In the genomic region with DNA sequence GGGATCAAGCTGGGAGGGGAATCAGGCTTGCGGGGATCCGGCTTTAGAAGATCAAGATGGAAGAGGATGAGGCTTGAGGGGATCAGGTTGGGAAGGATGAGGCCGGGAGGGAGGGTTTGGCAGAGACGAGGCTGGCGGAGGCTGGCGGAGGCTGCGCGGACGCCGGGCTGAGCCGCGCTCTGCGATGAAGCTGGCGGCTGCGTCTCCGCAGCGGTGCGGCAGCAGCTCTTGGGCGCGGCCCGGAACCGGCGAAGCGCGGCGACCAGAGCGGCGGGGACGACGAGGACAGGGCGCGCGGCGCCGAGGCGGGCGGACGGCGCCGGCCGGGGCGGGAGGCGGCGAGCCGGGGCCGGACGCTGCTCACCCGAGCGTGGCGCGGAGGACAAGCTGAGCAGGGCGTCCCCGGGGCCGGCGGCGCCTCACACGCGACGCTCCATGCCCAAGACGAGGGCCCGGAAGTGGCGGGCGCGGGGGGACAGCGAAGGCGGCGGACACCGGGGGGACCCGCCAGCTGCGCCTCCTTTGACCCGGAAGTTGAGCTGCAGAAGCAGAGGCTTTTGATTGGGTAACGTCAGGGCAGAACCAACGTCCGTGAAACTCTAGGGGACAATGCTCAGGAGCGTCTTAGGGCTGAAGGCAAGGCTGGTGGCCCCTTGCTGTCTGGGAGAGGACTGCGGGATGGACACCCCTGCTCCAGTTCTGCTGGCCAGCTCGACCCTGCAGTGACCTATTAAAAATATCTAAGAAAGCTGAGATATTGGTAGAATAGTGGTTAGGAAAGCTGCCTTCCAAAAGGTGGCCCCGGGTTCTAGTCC, we compare ENCODE assay signal across 8 mouse cellular contexts. TPM values are rescaled to one million over a fixed set of nuclear protein-coding genes. Genes with fewer than 3 reads are reported as not detected.
DNase-seq lines count a peak whose midpoint lies in the region; ATAC-seq lines count a peak whose summit lies in the region.

A gene (minus strand): TSS at position 529 of the 815 bp plus-strand sequence.

- WGBS in intestine, embryonic 14.5 days = under 1% methylated on average over 74 of the region's 78 CpGs

- H3K27me3 ChIP-seq in intestine, embryonic 14.5 days (replicated peaks; ENCODE audit: control insufficient read depth, insufficient read depth, low read length) = no peaks in the 10 kb centered on the region

- peak within 1 kb of the TSS; percentile 59 for H3K9ac ChIP-seq in intestine, embryonic 14.5 days (ENCODE audit: low read length)

- peak within 1 kb of the TSS; percentile 88 for H3K4me2 ChIP-seq in intestine, embryonic 14.5 days (ENCODE audit: low read length)

- no peaks in the 10 kb centered on the region for H3K36me3 ChIP-seq in intestine, embryonic 14.5 days (ENCODE audit: control insufficient read depth, insufficient read depth, low read length)

- no peaks in the 10 kb centered on the region for H3K9me3 ChIP-seq in intestine, embryonic 14.5 days (ENCODE audit: control insufficient read depth, low read length)

- intact Hi-C loops in left cerebral cortex, postnatal 14 days (cut with DNase I) = loop anchor here (5.0 kb wide), 1 partner anchor 34 kb away; no protein-coding TSS in a partner anchor

- peaks cover 16% of the 10 kb centered on the region for H3K4me1 ChIP-seq in intestine, embryonic 14.5 days (replicated peaks; ENCODE audit: control insufficient read depth, insufficient read depth, low read length)

- peak within 1 kb of the TSS; percentile 80 for H3K4me3 ChIP-seq in intestine, embryonic 14.5 days (ENCODE audit: low read depth, low read length)

- DNase-seq in adrenal gland, adult 18-20 months (ENCODE audit: low spot score in 2 of 2) = peak; percentile 78 to 82
- peak; percentile 96 for DNase-seq in embryo, embryonic 11 days
- DNase-seq in gastrocnemius, postnatal 25 days = peak; percentile 91
- peak; percentile 88 for DNase-seq in intestine, embryonic 14.5 days (ENCODE audit: low spot score)
- peak; percentile 91 to 96 for DNase-seq in left cerebral cortex, postnatal 14 days (ENCODE audit: low spot score in 2 of 2)
- DNase-seq in mesoderm, embryonic 11.5 days (ENCODE audit: low read depth, low spot score) = peak; percentile 97
- peak; percentile 86 to 93 for DNase-seq in right cerebral cortex, postnatal 36 days (ENCODE audit: low spot score in 2 of 2)
- peak; percentile 95 for DNase-seq in yolk sac, embryonic 10.5 days (ENCODE audit: low spot score)

- peak within 1 kb of the TSS; percentile 73 for H3K27ac ChIP-seq in intestine, embryonic 14.5 days (ENCODE audit: low read depth)

- ATAC-seq in intestine, embryonic 14.5 days (replicated peaks; ENCODE audit: low FRiP score, low TSS enrichment, low read depth) = peak; percentile 99

RNA-seq across cellular contexts. Expression of the gene that starts here (rescaled TPM):
- total RNA-seq in adrenal gland, adult 18-20 months (2021) = 10 to 100 TPM; 35.8 to 37.6 TPM
- total RNA-seq in gastrocnemius, postnatal 25 days (2021) = 10 to 100 TPM; 27.1 to 31.8 TPM
- 35.4 and 36.2 TPM in 2 replicates for polyA plus RNA-seq in intestine, embryonic 14.5 days (2014; fragmentation: Nextera tagmentation; extraction: Ambion mirVana)
- 10 to 100 TPM; 50.5 to 57.1 TPM for total RNA-seq in left cerebral cortex, postnatal 14 days (2021)

Comparison
In these comparisons a context has a peak if more than half of its experiments do, and no peak if none do; other contexts are left out.
1. Peak in every context shown above with its lines: DNase-seq, ATAC-seq, H3K4me3 ChIP-seq and H3K27ac ChIP-seq.